Mouse (Mus musculus) intestine, embryonic 14.5 days (tissue): ENCODE measurements around the gene Cers6. TPM values are rescaled to one million over a fixed set of nuclear protein-coding genes. Genes with fewer than 3 reads are reported as not detected.
A peak's percentile ranks its signal among the peaks of the same experiment; 100 is the strongest.

Experiments
- ATAC-seq: fragments of 200-750 bp; cut with Nextera tagmentation; replicated peaks from 2 replicates; pipeline ENCODE4 v1.8.0; 2017; ENCODE audit warnings: low read depth, moderate number of reproducible peaks, moderate TSS enrichment, moderate library complexity; ENCODE audit not compliant: low FRiP score, low TSS enrichment
- DNase-seq: peaks from one replicate; pipeline ENCODE4 v3.0.0-alpha.2; 2018; ENCODE audit warnings: low spot score
- H3K27ac ChIP-seq: fragments of 300-500 bp; sonication (generic); 2 replicates; pipeline ENCODE4 v1.5.1; 2014; ENCODE audit warnings: low read depth, mild to moderate bottlenecking, control low read depth
- H3K27me3 ChIP-seq: fragments of 300-500 bp; sonication (generic); replicated peaks from 2 replicates; pipeline ENCODE4 v1.6.1; 2014; ENCODE audit warnings: low read length, control low read depth; ENCODE audit not compliant: control insufficient read depth, insufficient read depth
- H3K36me3 ChIP-seq: fragments of 300-500 bp; sonication (generic); 2 replicates; pipeline ENCODE4 v1.6.1; 2014; ENCODE audit warnings: low read length, control low read depth; ENCODE audit not compliant: control insufficient read depth, insufficient read depth
- H3K4me1 ChIP-seq: fragments of 300-500 bp; sonication (generic); replicated peaks from 2 replicates; pipeline ENCODE4 v1.6.1; 2014; ENCODE audit warnings: low read length, control low read depth, mixed read lengths; ENCODE audit not compliant: control insufficient read depth, insufficient read depth
- H3K4me2 ChIP-seq: fragments of 300-500 bp; sonication (generic); 2 replicates; pipeline ENCODE4 v1.6.1; 2014; ENCODE audit warnings: low read length
- H3K4me3 ChIP-seq: fragments of 300-500 bp; sonication (generic); 2 replicates; pipeline ENCODE4 v1.5.1; 2014; ENCODE audit warnings: low read depth, low read length, control low read depth, mixed read lengths
- H3K9ac ChIP-seq: fragments of 300-500 bp; sonication (generic); 2 replicates; pipeline ENCODE4 v1.6.1; 2014; ENCODE audit warnings: mild to moderate bottlenecking, low read length
- H3K9me3 ChIP-seq: fragments of 300-500 bp; sonication (generic); 2 replicates; pipeline ENCODE4 v1.6.1; 2016; ENCODE audit warnings: low read length, control low read depth; ENCODE audit not compliant: control insufficient read depth
- WGBS: fragments of 180-500 bp; shearing (Covaris S2); extraction: QIAGEN DNeasy Blood & Tissue Kit; methylation state at CpG from one replicate; pipeline ENCODE4 v1.1.7; 2014; 5-methylcytosine and 5-hydroxymethylcytosine counted together
- polyA plus RNA-seq: library from polyadenylated mRNA; unstranded; fragments of >200 nt; fragmentation: Nextera tagmentation; extraction: Ambion mirVana; gene quantifications from 2 replicates; pipeline ENCODE4 v1.2.1, GENCODE M21; 2014

Cers6 gene
- polyA plus RNA-seq, 1 experiment from 2014 or later = 49.0 TPM

DNA sequence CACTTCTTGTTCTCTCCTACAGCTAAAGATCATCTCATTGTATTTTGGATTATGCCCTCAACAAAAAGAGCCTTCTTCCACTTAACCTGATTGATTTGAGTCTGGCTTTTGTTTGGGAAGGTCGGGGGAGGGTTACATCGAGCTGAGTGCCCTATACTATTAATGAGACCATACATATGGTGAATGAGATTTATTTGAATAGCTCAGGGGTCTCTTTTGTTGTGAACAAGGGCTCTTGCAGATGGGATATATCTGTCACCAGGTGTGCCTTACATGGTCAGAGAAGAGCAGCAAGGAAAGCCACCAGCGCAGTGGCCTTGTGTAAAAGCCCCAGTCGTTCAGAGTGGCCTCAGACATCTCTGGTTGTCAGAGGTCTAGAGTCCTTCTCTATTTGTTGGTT, 174.2 kb downstream of the Cers6 start:
- DNase-seq = no peak
- ATAC-seq = no peak
- WGBS = 43% methylated on average over 4 of the region's 4 CpGs

DNA sequence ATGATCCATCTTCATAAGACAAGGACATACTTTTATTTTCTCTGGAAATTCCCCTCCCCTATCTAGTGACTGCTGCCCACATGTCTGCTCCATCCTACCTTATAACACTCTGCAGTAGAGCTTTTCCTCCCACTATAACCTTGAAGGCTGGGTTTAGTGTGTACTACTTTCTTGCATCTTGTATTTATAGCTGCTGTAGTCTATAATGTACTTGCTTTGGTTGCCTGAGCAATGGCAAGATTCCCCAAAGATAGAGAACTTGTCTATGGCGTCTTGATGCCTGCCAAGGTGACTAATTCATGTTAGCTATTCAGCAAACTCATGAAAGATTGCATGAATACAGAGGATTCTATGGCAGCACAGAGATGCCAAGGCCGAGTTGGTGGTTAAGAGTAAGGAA, 176.1 kb downstream of the Cers6 start:
- WGBS = 87% methylated on average over 2 of the region's 2 CpGs
- no peaks in the 10 kb centered on the region for H3K27me3 ChIP-seq
- no peaks in the 10 kb centered on the region for H3K4me1 ChIP-seq
- no peak overlapping the region for H3K27ac ChIP-seq
- no peaks in the 10 kb centered on the region for H3K9me3 ChIP-seq
- H3K4me3 ChIP-seq = no peak overlapping the region
- DNase-seq (no peak), ATAC-seq (no peak)
- no peak overlapping the region for H3K9ac ChIP-seq
- H3K36me3 ChIP-seq = no peaks in the 10 kb centered on the region
- no peak overlapping the region for H3K4me2 ChIP-seq

More for the DNA sequence above, 174.2 kb downstream of the Cers6 start:
- no peak overlapping the region for H3K4me3 ChIP-seq
- H3K27ac ChIP-seq = no peak overlapping the region
- H3K9me3 ChIP-seq = no peaks in the 10 kb centered on the region
- no peaks in the 10 kb centered on the region for H3K27me3 ChIP-seq
- H3K4me2 ChIP-seq = no peak overlapping the region
- H3K9ac ChIP-seq = no peak overlapping the region
- H3K36me3 ChIP-seq = no peaks in the 10 kb centered on the region
- no peaks in the 10 kb centered on the region; the same call in 1 of the 2 replicates for H3K4me1 ChIP-seq

DNA sequence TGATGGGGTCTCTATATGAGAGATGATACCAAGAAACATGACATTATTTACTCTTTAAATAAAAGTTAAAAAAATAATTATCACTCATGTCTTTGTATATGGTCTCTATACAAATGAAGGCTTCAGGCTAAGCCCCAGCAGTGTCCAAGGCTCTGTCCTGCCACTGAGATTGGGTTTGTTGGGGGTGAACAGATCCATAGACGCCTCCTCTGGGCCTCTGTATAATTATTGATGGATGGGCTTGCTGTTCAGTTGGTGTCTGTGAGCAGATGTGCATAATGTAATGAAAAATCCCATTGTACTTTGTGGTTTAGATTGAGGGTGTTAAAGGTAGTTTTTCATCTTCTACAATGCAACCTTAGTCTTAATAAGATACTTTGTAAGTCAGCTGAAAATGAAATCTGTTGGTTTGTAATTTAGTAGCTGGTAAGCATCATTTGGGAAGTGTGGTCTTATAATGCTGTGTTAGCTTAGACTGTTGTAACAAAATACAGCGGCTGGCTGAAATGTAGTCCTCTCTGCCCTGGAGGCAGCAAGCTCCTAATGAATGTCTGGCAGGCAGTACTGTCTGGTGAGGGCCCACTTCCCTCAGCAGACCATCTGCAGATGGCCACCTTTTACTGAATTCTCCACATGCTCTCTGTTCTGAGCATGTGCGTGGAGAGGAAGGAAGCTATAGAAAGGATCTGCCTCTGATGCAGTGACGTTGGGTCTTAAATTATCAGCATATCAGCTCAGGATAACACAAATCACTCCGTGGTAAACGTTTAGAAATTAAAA, 181.3 kb downstream of the Cers6 start:
- Histone ChIP-seq H3K9me3 (no peaks in the 10 kb centered on the region), H3K4me2 (no peak overlapping the region), H3K4me1 (peaks cover 4% of the 10 kb centered on the region; the same call in 1 of the 2 replicates), H3K36me3 (no peaks in the 10 kb centered on the region), H3K27me3 (no peaks in the 10 kb centered on the region), H3K27ac (0 out of 2 replicates have a peak overlapping the region, but pooled peaks have one; percentile 11), H3K9ac (no peak overlapping the region), H3K4me3 (no peak overlapping the region)
- ATAC-seq (no peak), DNase-seq (no peak)
- 42% methylated on average over 6 of the region's 6 CpGs for WGBS

DNA sequence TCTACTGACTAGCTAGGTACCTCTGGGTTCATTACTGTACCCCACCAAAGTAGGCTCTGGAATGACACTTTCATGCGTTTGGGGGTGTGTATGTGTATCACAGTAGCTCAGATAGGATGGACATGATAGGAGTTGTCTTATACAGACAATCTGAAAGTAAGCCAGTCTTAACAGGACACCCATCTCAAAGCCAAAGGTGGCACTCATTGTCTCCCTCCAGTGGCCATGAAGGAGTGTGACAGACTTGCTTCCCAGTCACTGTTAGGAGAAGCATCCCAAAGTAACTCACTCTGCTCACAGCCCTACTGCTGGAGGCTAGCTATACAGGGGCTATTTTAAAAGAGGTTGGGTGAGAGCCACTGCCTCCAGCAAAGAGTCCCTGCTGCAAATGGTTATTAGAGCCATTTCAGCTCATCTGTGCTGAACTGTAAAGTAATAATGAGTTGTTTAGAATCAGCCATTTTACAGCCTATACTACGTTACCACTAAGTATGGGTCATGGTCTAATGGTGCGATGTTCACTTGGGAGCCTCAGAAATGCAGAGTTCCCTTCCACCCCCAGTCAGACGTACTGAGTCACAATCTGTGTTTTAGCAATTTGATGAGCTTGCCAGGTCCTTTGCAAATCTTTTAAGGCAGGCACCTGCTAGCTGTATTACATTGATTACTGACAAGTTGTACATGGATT, 182.3 kb downstream of the Cers6 start:
- Histone ChIP-seq H3K27ac (no peak overlapping the region), H3K4me1 (peaks cover 4% of the 10 kb centered on the region; the same call in 1 of the 2 replicates), H3K4me2 (no peak overlapping the region), H3K36me3 (no peaks in the 10 kb centered on the region), H3K9me3 (no peaks in the 10 kb centered on the region), H3K9ac (no peak overlapping the region), H3K27me3 (no peaks in the 10 kb centered on the region), H3K4me3 (no peak overlapping the region)
- DNase-seq (no peak), ATAC-seq (peak; percentile 47; the same call in 1 of the 2 replicates)
- 76% methylated on average over 4 of the region's 4 CpGs for WGBS

DNA sequence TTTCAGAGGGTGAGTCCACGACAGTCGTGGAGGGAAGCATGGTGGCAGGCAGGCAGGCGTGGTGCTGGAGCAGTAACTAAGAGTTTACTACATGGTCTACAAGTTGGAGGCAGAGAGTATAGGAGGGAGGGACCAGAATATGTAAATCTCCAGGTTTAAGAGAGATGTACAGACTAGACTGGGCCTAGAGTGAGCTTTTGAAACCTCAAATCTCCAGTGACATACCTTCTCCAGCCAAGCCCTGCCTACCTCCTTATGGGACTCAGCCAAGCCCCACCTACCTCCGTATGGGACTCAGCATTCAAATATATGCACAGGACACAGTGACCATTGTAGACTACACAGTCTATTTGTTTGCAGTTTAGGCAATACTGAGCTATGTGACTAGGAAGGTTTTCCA, 184.7 kb downstream of the Cers6 start:
- no peaks in the 10 kb centered on the region for H3K27me3 ChIP-seq
- ATAC-seq (no peak), DNase-seq (no peak)
- no peak overlapping the region for H3K27ac ChIP-seq
- no peak overlapping the region for H3K4me2 ChIP-seq
- peaks cover 4% of the 10 kb centered on the region; the same call in 1 of the 2 replicates for H3K4me1 ChIP-seq
- no peaks in the 10 kb centered on the region for H3K36me3 ChIP-seq
- WGBS = 86% methylated on average over 4 of the region's 4 CpGs
- H3K4me3 ChIP-seq = no peak overlapping the region
- H3K9me3 ChIP-seq = no peaks in the 10 kb centered on the region
- no peak overlapping the region for H3K9ac ChIP-seq

DNA sequence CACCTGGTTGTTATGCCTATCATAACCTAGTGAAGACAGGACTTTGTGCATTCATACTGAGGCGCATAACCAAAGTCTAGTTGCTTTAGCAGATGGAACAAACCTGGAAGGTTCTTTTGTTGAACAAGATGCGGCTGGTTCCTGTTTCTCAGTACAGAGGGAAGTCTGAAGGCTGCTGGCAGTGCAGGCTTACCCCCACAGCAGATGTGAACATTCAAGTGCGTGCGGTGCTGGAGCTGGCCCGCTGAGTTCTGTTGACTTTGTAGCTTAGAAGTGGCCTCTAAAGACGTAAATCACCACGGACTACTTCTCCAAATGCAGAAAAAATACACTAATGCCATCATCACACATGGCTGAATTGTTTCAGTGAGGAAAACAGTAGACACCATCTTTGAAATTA, 186.1 kb downstream of the Cers6 start:
- DNase-seq = no peak
- ATAC-seq = no peak
- 50% methylated on average over 7 of the region's 7 CpGs for WGBS

DNA sequence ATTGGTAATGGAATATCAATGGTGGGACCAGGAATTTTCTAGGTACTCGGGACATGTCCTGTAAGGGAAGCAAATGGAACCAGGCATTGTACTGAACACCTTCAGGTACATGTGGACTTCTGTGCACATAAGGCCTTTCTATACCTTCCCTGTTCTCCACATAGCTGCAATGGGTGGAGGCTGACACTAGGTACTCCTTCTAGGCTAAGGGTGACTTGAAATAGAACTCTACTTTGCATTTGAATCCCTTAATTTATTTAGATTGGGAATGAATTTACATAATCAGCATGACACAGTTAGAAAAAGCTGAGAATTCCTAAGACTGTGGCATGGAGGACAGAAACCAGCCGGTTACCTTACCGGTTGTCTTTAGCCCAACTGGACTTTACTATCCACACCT, 186.6 kb downstream of the Cers6 start:
- H3K36me3 ChIP-seq = no peaks in the 10 kb centered on the region

More for the DNA sequence above, 186.1 kb downstream of the Cers6 start:
- no peak overlapping the region for H3K27ac ChIP-seq
- H3K4me1 ChIP-seq = peaks cover 4% of the 10 kb centered on the region; the same call in 1 of the 2 replicates
- no peak overlapping the region for H3K4me3 ChIP-seq
- no peaks in the 10 kb centered on the region for H3K27me3 ChIP-seq
- no peak overlapping the region for H3K4me2 ChIP-seq
- no peaks in the 10 kb centered on the region for H3K36me3 ChIP-seq
- no peak overlapping the region for H3K9ac ChIP-seq
- H3K9me3 ChIP-seq = no peaks in the 10 kb centered on the region

DNA sequence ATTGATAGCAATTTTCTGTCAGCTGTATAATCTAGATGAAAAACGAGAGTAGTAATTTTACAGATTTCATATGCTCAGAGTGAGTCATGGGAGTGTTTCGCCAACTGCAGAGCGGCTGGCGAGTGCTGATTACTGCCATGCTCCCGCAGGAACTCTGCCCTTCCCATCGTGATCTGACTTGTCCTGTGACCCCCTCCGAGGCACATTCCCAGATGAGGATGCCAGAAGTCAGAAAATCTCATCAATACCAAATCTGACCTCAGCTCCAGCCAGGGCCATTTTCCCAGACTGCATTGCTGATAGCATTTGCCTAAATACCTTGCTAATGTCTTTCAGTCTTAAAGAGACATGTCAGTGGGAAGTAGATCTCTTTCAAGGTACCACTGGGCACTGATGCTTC, 187.9 kb downstream of the Cers6 start:
- no peaks in the 10 kb centered on the region for H3K9me3 ChIP-seq
- DNase-seq (no peak), ATAC-seq (no peak)
- 65% methylated on average over 7 of the region's 7 CpGs for WGBS
- peaks cover 11% of the 10 kb centered on the region for H3K4me1 ChIP-seq
- no peaks in the 10 kb centered on the region for H3K27me3 ChIP-seq
- no peak overlapping the region for H3K4me2 ChIP-seq
- H3K36me3 ChIP-seq = no peaks in the 10 kb centered on the region
- H3K9ac ChIP-seq = no peak overlapping the region
- H3K4me3 ChIP-seq = no peak overlapping the region
- H3K27ac ChIP-seq = no peak overlapping the region

More for the DNA sequence above, 186.6 kb downstream of the Cers6 start:
- Histone ChIP-seq H3K27ac (no peak overlapping the region), H3K9ac (no peak overlapping the region), H3K4me2 (no peak overlapping the region), H3K9me3 (no peaks in the 10 kb centered on the region), H3K4me3 (no peak overlapping the region), H3K4me1 (peaks cover 6% of the 10 kb centered on the region), H3K27me3 (no peaks in the 10 kb centered on the region)
- ATAC-seq (no peak), DNase-seq (no peak)
- 90% methylated on average over 3 of the region's 3 CpGs for WGBS
